Mouse (Mus musculus) liver, embryonic 16.5 days (tissue): Measurements from ENCODE around the gene Olfr603. TPM values are rescaled to one million over a fixed set of nuclear protein-coding genes. Genes with fewer than 3 reads are reported as not detected.
"Not testable (repeated sequence)": the region's sequence is repeated elsewhere in the genome, so short reads cannot be mapped to it uniquely, and the experiment has no call there.

Source experiments
- ATAC-seq: fragments of 200-750 bp; cut with Nextera tagmentation; 2 replicates; pipeline ENCODE4 v1.8.0; 2017; ENCODE audit warnings: low read depth, mild to moderate bottlenecking, moderate number of reproducible peaks, moderate library complexity
- H3K27ac ChIP-seq: fragments of 300-500 bp; sonication (generic); 2 replicates; pipeline ENCODE4 v1.5.1; 2014; ENCODE audit warnings: mild to moderate bottlenecking, low read length
- H3K27me3 ChIP-seq: fragments of 300-500 bp; sonication (generic); 2 replicates; pipeline ENCODE4 v1.6.1; 2014; ENCODE audit warnings: low read depth, low read length, mixed read lengths; ENCODE audit not compliant: control insufficient read depth, insufficient read depth
- H3K36me3 ChIP-seq: fragments of 300-500 bp; sonication (generic); 2 replicates; pipeline ENCODE4 v1.6.1; 2014; ENCODE audit warnings: mild to moderate bottlenecking; ENCODE audit not compliant: control insufficient read depth, insufficient read depth
- H3K4me1 ChIP-seq: fragments of 300-500 bp; sonication (generic); 2 replicates; pipeline ENCODE4 v1.6.1; 2014; ENCODE audit warnings: low read depth, low read length, mixed read lengths; ENCODE audit not compliant: control insufficient read depth
- H3K4me2 ChIP-seq: fragments of 300-500 bp; sonication (generic); 2 replicates; pipeline ENCODE4 v1.6.1; 2014; ENCODE audit warnings: low read depth, low read length, mixed read lengths
- H3K4me3 ChIP-seq: fragments of 300-500 bp; sonication (generic); 2 replicates; pipeline ENCODE4 v1.5.1; 2014; ENCODE audit warnings: low read depth, mild to moderate bottlenecking, low read length
- H3K9ac ChIP-seq: fragments of 300-500 bp; sonication (generic); 2 replicates; pipeline ENCODE4 v1.6.1; 2014; ENCODE audit warnings: low read depth, low read length
- H3K9me3 ChIP-seq: fragments of 300-500 bp; sonication (generic); replicated peaks from 2 replicates; pipeline ENCODE4 v1.6.1; 2016; ENCODE audit warnings: low read length; ENCODE audit not compliant: control insufficient read depth
- WGBS: fragments of 180-500 bp; shearing (Covaris S2); extraction: QIAGEN DNeasy Blood & Tissue Kit; methylation state at CpG from one replicate; pipeline ENCODE4 v1.1.7; 2014; ENCODE audit not compliant: insufficient replicate concordance; 5-methylcytosine and 5-hydroxymethylcytosine counted together
- polyA plus RNA-seq: library from polyadenylated mRNA; unstranded; fragments of >200 nt; fragmentation: Nextera tagmentation; extraction: Ambion mirVana; gene quantifications from 2 replicates; pipeline ENCODE4 v1.2.1, GENCODE M21; 2015

Olfr603 gene
- polyA plus RNA-seq = not detected in 2 replicates

GRCm38 (mm10) chr7:103386077-103386476 is at the start of gene Olfr603:
Gene Olfr603 (minus strand): TSS chr7:103386177.
- H3K36me3 ChIP-seq = no peaks in the 10 kb centered on the region
- ATAC-seq = no peak
- no peak within 1 kb of the TSS for H3K9ac ChIP-seq
- no peak within 1 kb of the TSS for H3K4me3 ChIP-seq
- H3K4me1 ChIP-seq = no peaks in the 10 kb centered on the region
- H3K4me2 ChIP-seq = no peak within 1 kb of the TSS
- no peak within 1 kb of the TSS for H3K27ac ChIP-seq
- H3K27me3 ChIP-seq = no peaks in the 10 kb centered on the region
- no peaks in the 10 kb centered on the region for H3K9me3 ChIP-seq

DNA sequence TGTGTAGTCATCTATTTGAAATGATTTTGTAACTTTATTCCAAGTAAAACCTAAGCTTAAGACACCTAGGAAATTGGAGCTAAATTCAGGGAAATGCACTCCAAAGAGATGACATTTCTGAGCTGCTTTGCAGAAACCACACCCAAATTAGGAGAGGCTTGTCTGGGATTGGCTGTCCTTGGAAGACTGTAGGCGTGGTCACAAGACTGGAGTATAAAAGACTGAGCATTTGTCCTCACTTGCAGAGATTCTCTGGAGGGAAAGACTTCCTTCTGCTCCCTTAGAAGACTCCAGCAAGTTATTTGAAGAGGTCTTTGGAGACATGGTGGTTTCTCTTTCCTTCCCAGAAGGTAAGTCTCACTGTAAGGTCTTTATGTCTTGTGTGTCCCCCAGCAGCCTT is 28.8 kb upstream of the Olfr603 start, which contains the start of gene Usp17lc:
Gene Usp17lc (plus strand): TSS at position 301 of the 400 bp plus-strand sequence.
- ATAC-seq, H3K4me3 ChIP-seq, H3K4me1 ChIP-seq, H3K9me3 ChIP-seq, H3K36me3 ChIP-seq, H3K9ac ChIP-seq, H3K27ac ChIP-seq, H3K4me2 ChIP-seq, H3K27me3 ChIP-seq: not testable (repeated sequence)
- 30% methylated on average over 1 of the region's 1 CpGs for WGBS

- H3K27ac ChIP-seq, H3K36me3 ChIP-seq, H3K9me3 ChIP-seq, ATAC-seq, H3K27me3 ChIP-seq, H3K4me3 ChIP-seq, H3K4me1 ChIP-seq, H3K9ac ChIP-seq, H3K4me2 ChIP-seq: not testable (repeated sequence)
- WGBS = 48% methylated on average over 3 of the region's 3 CpGs
Measured at GRCm38 (mm10) chr7:103406521-103407055, 20.6 kb upstream of the Olfr603 start.

GRCm38 (mm10) chr7:103398981-103399380 is 13.0 kb upstream of the Olfr603 start:
- Histone ChIP-seq H3K9ac (no peak overlapping the region), H3K36me3 (no peaks in the 10 kb centered on the region), H3K4me3 (no peak overlapping the region), H3K4me2 (no peak overlapping the region), H3K27me3 (no peaks in the 10 kb centered on the region), H3K27ac (no peak overlapping the region), H3K9me3 (no peaks in the 10 kb centered on the region), H3K4me1 (no peaks in the 10 kb centered on the region)
- no peak for ATAC-seq
- 4% methylated on average over 1 of the region's 1 CpGs for WGBS

- no peak for ATAC-seq
- no peaks in the 10 kb centered on the region for H3K27me3 ChIP-seq
- H3K27ac ChIP-seq = no peak overlapping the region
- H3K9ac ChIP-seq = no peak overlapping the region
- no peak overlapping the region for H3K4me2 ChIP-seq
- H3K9me3 ChIP-seq = no peaks in the 10 kb centered on the region
- H3K4me3 ChIP-seq = no peak overlapping the region
- no peaks in the 10 kb centered on the region for H3K4me1 ChIP-seq
- H3K36me3 ChIP-seq = no peaks in the 10 kb centered on the region
Measured at GRCm38 (mm10) chr7:103397758-103398157, 11.8 kb upstream of the Olfr603 start.

GRCm38 (mm10) chr7:103362555-103362954 is 23.4 kb downstream of the Olfr603 start, which contains the start of gene Olfr601:
Gene Olfr601 (minus strand): TSS chr7:103362655.
- no peaks in the 10 kb centered on the region for H3K27me3 ChIP-seq
- WGBS = 61% methylated on average over 1 of the region's 1 CpGs
- ATAC-seq = no peak
- H3K4me2 ChIP-seq = no peak within 1 kb of the TSS
- no peaks in the 10 kb centered on the region for H3K36me3 ChIP-seq
- H3K27ac ChIP-seq = no peak within 1 kb of the TSS
- no peaks in the 10 kb centered on the region for H3K9me3 ChIP-seq
- no peak within 1 kb of the TSS for H3K9ac ChIP-seq
- no peaks in the 10 kb centered on the region for H3K4me1 ChIP-seq
- H3K4me3 ChIP-seq = no peak within 1 kb of the TSS

GRCm38 (mm10) chr7:103349569-103349968 is 36.4 kb downstream of the Olfr603 start, which contains the start of gene Olfr600:
Gene Olfr600 (minus strand): TSS chr7:103349669.
- H3K27me3 ChIP-seq = no peaks in the 10 kb centered on the region
- no peak within 1 kb of the TSS for H3K9ac ChIP-seq
- no peak for ATAC-seq
- H3K27ac ChIP-seq = no peak within 1 kb of the TSS
- H3K9me3 ChIP-seq = no peaks in the 10 kb centered on the region
- H3K36me3 ChIP-seq = no peaks in the 10 kb centered on the region
- no peak within 1 kb of the TSS for H3K4me2 ChIP-seq
- H3K4me1 ChIP-seq = no peaks in the 10 kb centered on the region
- no peak within 1 kb of the TSS for H3K4me3 ChIP-seq

DNA sequence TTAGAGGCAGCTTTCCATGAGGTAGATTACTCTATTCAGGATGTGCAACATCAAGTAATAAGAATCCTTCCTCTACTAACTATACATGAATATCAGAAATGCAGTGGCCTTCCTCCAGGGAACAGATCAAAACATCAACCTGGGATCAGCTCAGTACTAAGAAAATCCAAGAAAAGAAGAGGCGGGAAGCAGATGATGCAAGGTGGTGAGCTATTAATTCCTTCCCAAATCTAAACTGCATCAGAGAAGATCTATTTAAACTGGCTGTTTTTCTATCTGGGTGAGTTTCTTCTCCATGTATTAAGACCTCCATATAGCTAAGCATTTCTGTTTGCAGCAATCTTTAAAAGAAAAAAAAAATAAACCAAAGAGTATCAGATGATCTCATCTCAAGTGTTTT is 50.4 kb downstream of the Olfr603 start, which contains the start of gene Olfr599:
Gene Olfr599 (plus strand): TSS at position 301 of the 400 bp plus-strand sequence.
- no peak within 1 kb of the TSS for H3K4me2 ChIP-seq
- H3K9me3 ChIP-seq = no peaks in the 10 kb centered on the region
- no peak for ATAC-seq
- H3K9ac ChIP-seq = no peak within 1 kb of the TSS
- no peaks in the 10 kb centered on the region for H3K4me1 ChIP-seq
- H3K27ac ChIP-seq = no peak within 1 kb of the TSS
- WGBS = 72% methylated on average over 1 of the region's 1 CpGs
- H3K36me3 ChIP-seq = no peaks in the 10 kb centered on the region
- H3K27me3 ChIP-seq = no peaks in the 10 kb centered on the region
- H3K4me3 ChIP-seq = no peak within 1 kb of the TSS
